Mouse (Mus musculus) cortical plate, adult 2 months (tissue): Measurements from ENCODE around the gene Hspa4.

Experiments
- CTCF ChIP-seq: fragments of 200-500 bp; IDR thresholded peaks from 2 replicates; pipeline ENCODE4 v1.5.1; 2011; ENCODE audit warnings: mild to moderate bottlenecking, control low read depth, low read length; ENCODE audit not compliant: insufficient read depth; ENCODE audit errors: extremely low read depth
- POLR2A ChIP-seq: fragments of 200-500 bp; IDR thresholded peaks from 2 replicates; pipeline ENCODE4 v1.6.1; 2011; ENCODE audit warnings: mild to moderate bottlenecking, low read length, control low read depth; ENCODE audit not compliant: insufficient read depth; ENCODE audit errors: extremely low read depth

GRCm38 (mm10) chr11:53318041-53318440 lies 17.8 kb upstream of the Hspa4 start:
- TF ChIP-seq CTCF (no peak), POLR2A (no peak)
